Mouse (Mus musculus) C2C12 (cell line): Measurements from ENCODE around the gene Mtnr1a.

Source experiments
- CEBPB ChIP-seq: IDR thresholded peaks from one replicate; pipeline ENCODE4 v1.6.1; 2011; ENCODE audit warnings: low read depth, mild to moderate bottlenecking, control low read depth, moderate library complexity
- CTCF ChIP-seq: IDR thresholded peaks from one replicate; pipeline ENCODE4 v1.5.1; 2011; ENCODE audit not compliant: control insufficient read depth, insufficient read depth, insufficient read length
- MAX ChIP-seq: IDR thresholded peaks from one replicate; pipeline ENCODE4 v1.6.1; 2011; ENCODE audit warnings: mild to moderate bottlenecking, control low read depth
- USF1 ChIP-seq: IDR thresholded peaks from one replicate; pipeline ENCODE4 v1.6.1; 2011; ENCODE audit warnings: low read depth, mild to moderate bottlenecking, control low read depth, moderate library complexity

DNA sequence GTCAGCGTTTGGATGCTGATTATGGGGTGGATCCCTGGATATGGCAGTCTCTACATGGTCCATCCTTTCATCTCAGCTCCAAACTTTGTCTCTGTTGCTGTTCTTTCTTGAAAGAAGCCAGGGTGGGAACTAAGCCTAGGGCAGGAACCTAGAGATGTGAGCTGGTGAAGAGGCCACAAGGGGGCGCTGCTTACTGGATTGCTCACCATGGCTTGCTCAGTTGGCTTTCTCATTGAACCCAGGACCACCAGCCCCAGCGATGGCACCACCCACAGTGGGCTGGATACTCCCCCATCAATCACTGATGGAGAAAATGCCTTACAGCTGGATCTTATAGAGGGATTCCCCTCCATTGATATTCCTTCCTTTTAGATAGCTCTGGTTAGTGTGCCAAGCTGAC lies 12.1 kb upstream of the Mtnr1a start:
- TF ChIP-seq USF1 (no peak), CTCF (no peak), MAX (no peak), CEBPB (no peak)
